Mouse (Mus musculus) stomach, embryonic 16.5 days (tissue): ENCODE measurements at regions not wholly inside any gene's neighbourhood (a gene's known extent, or its start where the extent isn't known, plus 50 kb on each side); places are given as distances from the start of the nearest gene placed in this dataset.
A peak's percentile ranks its signal among the peaks of the same experiment; 100 is the strongest.
"Not testable (repeated sequence)": the region's sequence is repeated elsewhere in the genome, so short reads cannot be mapped to it uniquely, and the experiment has no call there.

Experiments
- ATAC-seq: fragments of 200-750 bp; cut with Nextera tagmentation; 2 replicates; pipeline ENCODE4 v1.8.0; 2017; ENCODE audit warnings: moderate number of reproducible peaks, moderate TSS enrichment; ENCODE audit not compliant: insufficient read depth, low FRiP score
- H3K27ac ChIP-seq: fragments of 300-500 bp; sonication (generic); 2 replicates; pipeline ENCODE4 v1.5.1; 2014; ENCODE audit warnings: low read length
- H3K27me3 ChIP-seq: fragments of 300-500 bp; sonication (generic); 2 replicates; pipeline ENCODE4 v1.6.1; 2014; ENCODE audit warnings: low read length, control low read depth, mixed read lengths; ENCODE audit not compliant: control insufficient read depth, insufficient read depth
- H3K36me3 ChIP-seq: fragments of 300-500 bp; sonication (generic); 2 replicates; pipeline ENCODE4 v1.6.1; 2014; ENCODE audit warnings: low read length; ENCODE audit not compliant: control insufficient read depth, insufficient read depth
- H3K4me1 ChIP-seq: fragments of 300-500 bp; sonication (generic); 2 replicates; pipeline ENCODE4 v1.6.1; 2014; ENCODE audit warnings: low read length, control low read depth, mixed read lengths; ENCODE audit not compliant: control insufficient read depth, insufficient read depth
- H3K4me2 ChIP-seq: fragments of 300-500 bp; sonication (generic); 2 replicates; pipeline ENCODE4 v1.6.1; 2014; ENCODE audit warnings: low read depth, low read length, mixed read lengths
- H3K4me3 ChIP-seq: fragments of 300-500 bp; sonication (generic); replicated peaks from 2 replicates; pipeline ENCODE4 v1.5.1; 2014; ENCODE audit warnings: mild to moderate bottlenecking, low read length
- H3K9ac ChIP-seq: fragments of 300-500 bp; sonication (generic); 2 replicates; pipeline ENCODE4 v1.6.1; 2014; ENCODE audit warnings: low read length
- H3K9me3 ChIP-seq: fragments of 300-500 bp; sonication (generic); replicated peaks from 2 replicates; pipeline ENCODE4 v1.6.1; 2016; ENCODE audit warnings: low read length, control low read depth; ENCODE audit not compliant: control insufficient read depth
- WGBS: fragments of 180-500 bp; shearing (Covaris S2); extraction: QIAGEN DNeasy Blood & Tissue Kit; methylation state at CpG from one replicate; pipeline ENCODE4 v1.1.7; 2014; 5-methylcytosine and 5-hydroxymethylcytosine counted together

GRCm38 (mm10) chr8:34678879-34679278 lies 567.3 kb upstream of the Gm10131 start:
- Histone ChIP-seq H3K36me3 (no peaks in the 10 kb centered on the region), H3K9me3 (no peaks in the 10 kb centered on the region), H3K4me1 (peaks cover 6% of the 10 kb centered on the region), H3K27ac (no peak overlapping the region), H3K9ac (no peak overlapping the region), H3K27me3 (no peaks in the 10 kb centered on the region), H3K4me2 (no peak overlapping the region), H3K4me3 (no peak overlapping the region)
- ATAC-seq = no peak
- WGBS = 91% methylated on average over 8 of the region's 8 CpGs

- H3K27ac ChIP-seq = peak overlapping the region; percentile 46
- no peak for ATAC-seq
- H3K9ac ChIP-seq = no peak overlapping the region; the same call in none of the 2 replicates
These were observed 560.2 kb upstream of the Gm10131 start for GRCm38 (mm10) chr8:34671716-34672115.

GRCm38 (mm10) chr8:34670930-34671715 lies 559.6 kb upstream of the Gm10131 start:
- Histone ChIP-seq H3K36me3 (no peaks in the 10 kb centered on the region), H3K27me3 (no peaks in the 10 kb centered on the region), H3K4me2 (no peak overlapping the region), H3K9ac (no peak overlapping the region; the same call in 1 of the 2 replicates), H3K27ac (peak overlapping the region; percentile 46), H3K9me3 (no peaks in the 10 kb centered on the region), H3K4me3 (no peak overlapping the region), H3K4me1 (peaks cover 15% of the 10 kb centered on the region)
- ATAC-seq = peak; percentile 44; the same call in 1 of the 2 replicates
- WGBS = 28% methylated on average over 4 of the region's 4 CpGs

More at GRCm38 (mm10) chr8:34671716-34672115, 560.2 kb upstream of the Gm10131 start:
- H3K4me1 ChIP-seq = peaks cover 15% of the 10 kb centered on the region
- H3K9me3 ChIP-seq = no peaks in the 10 kb centered on the region
- WGBS = 14% methylated on average over 3 of the region's 3 CpGs
- no peaks in the 10 kb centered on the region for H3K36me3 ChIP-seq
- H3K4me3 ChIP-seq = no peak overlapping the region
- no peak overlapping the region for H3K4me2 ChIP-seq
- H3K27me3 ChIP-seq = no peaks in the 10 kb centered on the region

- 57% methylated on average over 3 of the region's 3 CpGs for WGBS
These were observed 557.6 kb upstream of the Gm10131 start for GRCm38 (mm10) chr8:34669146-34669545.

GRCm38 (mm10) chr8:34664429-34664828 lies 552.9 kb upstream of the Gm10131 start:
- 59% methylated on average over 4 of the region's 4 CpGs for WGBS
- no peak for ATAC-seq

More at GRCm38 (mm10) chr8:34669146-34669545, 557.6 kb upstream of the Gm10131 start:
- no peaks in the 10 kb centered on the region for H3K27me3 ChIP-seq
- H3K27ac ChIP-seq = no peak overlapping the region
- H3K4me1 ChIP-seq = peaks cover 15% of the 10 kb centered on the region
- no peak overlapping the region for H3K9ac ChIP-seq
- no peak overlapping the region for H3K4me3 ChIP-seq
- H3K9me3 ChIP-seq = no peaks in the 10 kb centered on the region
- H3K4me2 ChIP-seq = no peak overlapping the region
- no peaks in the 10 kb centered on the region for H3K36me3 ChIP-seq
- peak; percentile 52; the same call in 1 of the 2 replicates for ATAC-seq

GRCm38 (mm10) chr8:34662532-34662931 lies 551.0 kb upstream of the Gm10131 start:
- H3K4me1 ChIP-seq = no peaks in the 10 kb centered on the region
- H3K9me3 ChIP-seq = no peaks in the 10 kb centered on the region; the same call in 1 of the 2 replicates
- no peaks in the 10 kb centered on the region for H3K36me3 ChIP-seq
- H3K4me3 ChIP-seq = no peak overlapping the region
- 85% methylated on average over 6 of the region's 6 CpGs for WGBS
- H3K27me3 ChIP-seq = no peaks in the 10 kb centered on the region
- no peak overlapping the region for H3K9ac ChIP-seq
- no peak for ATAC-seq
- H3K4me2 ChIP-seq = no peak overlapping the region
- no peak overlapping the region for H3K27ac ChIP-seq

More at GRCm38 (mm10) chr8:34664429-34664828, 552.9 kb upstream of the Gm10131 start:
- H3K4me1 ChIP-seq = 0 out of 2 replicates have a peak, but pooled peaks cover 2% of the 10 kb centered on the region
- no peak overlapping the region for H3K9ac ChIP-seq
- no peaks in the 10 kb centered on the region; the same call in 1 of the 2 replicates for H3K9me3 ChIP-seq
- no peaks in the 10 kb centered on the region for H3K36me3 ChIP-seq
- no peak overlapping the region for H3K4me2 ChIP-seq
- no peak overlapping the region for H3K4me3 ChIP-seq
- no peaks in the 10 kb centered on the region for H3K27me3 ChIP-seq
- no peak overlapping the region for H3K27ac ChIP-seq

- H3K27ac ChIP-seq = no peak overlapping the region
- H3K9ac ChIP-seq = no peak overlapping the region
- 89% methylated on average over 8 of the region's 8 CpGs for WGBS
- H3K4me2 ChIP-seq = no peak overlapping the region
- no peaks in the 10 kb centered on the region for H3K36me3 ChIP-seq
- peaks cover 4% of the 10 kb centered on the region for H3K9me3 ChIP-seq
- H3K27me3 ChIP-seq = no peaks in the 10 kb centered on the region
- H3K4me1 ChIP-seq = no peaks in the 10 kb centered on the region
- H3K4me3 ChIP-seq = no peak overlapping the region
- ATAC-seq = no peak
These were observed 540.2 kb upstream of the Gm10131 start for GRCm38 (mm10) chr8:34651750-34652149.

- H3K9ac ChIP-seq, ATAC-seq, H3K36me3 ChIP-seq, H3K27ac ChIP-seq, H3K9me3 ChIP-seq, H3K4me3 ChIP-seq, H3K4me2 ChIP-seq, H3K27me3 ChIP-seq, H3K4me1 ChIP-seq: not testable (repeated sequence)
- 92% methylated on average over 2 of the region's 2 CpGs for whole genome bisulfite sequencing
These were observed 516.7 kb upstream of the Gm10131 start for GRCm38 (mm10) chr8:34628221-34628620.

GRCm38 (mm10) chr8:34625670-34626069 lies 514.1 kb upstream of the Gm10131 start:
- no peak overlapping the region for H3K4me2 ChIP-seq
- H3K4me3 ChIP-seq = no peak overlapping the region
- WGBS = 85% methylated on average over 10 of the region's 10 CpGs
- H3K36me3 ChIP-seq = no peaks in the 10 kb centered on the region
- no peaks in the 10 kb centered on the region for H3K9me3 ChIP-seq
- no peak overlapping the region for H3K9ac ChIP-seq
- no peaks in the 10 kb centered on the region for H3K27me3 ChIP-seq
- no peak overlapping the region for H3K27ac ChIP-seq
- ATAC-seq = no peak
- H3K4me1 ChIP-seq = no peaks in the 10 kb centered on the region
